Mouse (Mus musculus): ENCODE results near the gene Jagn1.

Gene Jagn1

DNA sequence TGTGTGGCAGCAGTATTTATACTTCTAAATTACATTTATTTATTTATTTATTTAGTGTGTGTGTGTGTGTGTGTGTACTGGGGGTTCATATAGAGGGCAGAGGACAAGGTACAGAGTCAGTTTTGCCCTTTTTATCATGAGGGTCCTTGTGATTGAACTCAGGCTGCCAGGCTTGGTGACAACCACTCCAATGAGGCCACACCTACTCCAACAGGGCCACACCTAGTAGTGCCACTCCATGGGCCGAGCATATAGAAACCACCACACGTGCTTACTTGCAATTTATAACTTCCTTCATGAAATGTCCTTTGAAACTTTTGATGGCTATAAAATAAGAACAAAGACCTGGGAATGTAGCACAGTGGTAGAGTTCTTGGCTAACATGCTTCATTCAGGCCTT, 30.9 kb downstream of the Jagn1 start:
- no peak for DNase-seq (ENCODE audit: low read depth, low spot score)

DNA sequence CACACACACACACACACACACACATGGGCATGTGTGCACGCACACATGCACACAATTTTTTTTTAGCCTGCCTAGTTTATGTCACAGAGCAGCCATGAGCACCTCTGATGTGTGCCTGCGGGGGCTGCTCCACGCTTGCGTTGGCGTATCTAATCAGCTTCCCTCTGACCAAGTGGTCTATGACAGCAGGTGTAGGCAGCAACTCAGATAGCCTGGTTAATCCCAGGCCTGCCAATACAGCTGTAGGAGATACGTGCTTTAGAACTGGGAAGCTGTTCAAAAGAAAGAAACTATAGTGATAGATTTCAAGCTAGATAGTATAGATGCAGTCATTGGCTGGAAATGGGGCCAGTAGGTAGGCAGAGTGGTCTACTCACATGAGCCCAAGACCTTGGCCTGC, 31.3 kb downstream of the Jagn1 start:
- DNase-seq (ENCODE audit: low read depth, low spot score), result no peak

DNA sequence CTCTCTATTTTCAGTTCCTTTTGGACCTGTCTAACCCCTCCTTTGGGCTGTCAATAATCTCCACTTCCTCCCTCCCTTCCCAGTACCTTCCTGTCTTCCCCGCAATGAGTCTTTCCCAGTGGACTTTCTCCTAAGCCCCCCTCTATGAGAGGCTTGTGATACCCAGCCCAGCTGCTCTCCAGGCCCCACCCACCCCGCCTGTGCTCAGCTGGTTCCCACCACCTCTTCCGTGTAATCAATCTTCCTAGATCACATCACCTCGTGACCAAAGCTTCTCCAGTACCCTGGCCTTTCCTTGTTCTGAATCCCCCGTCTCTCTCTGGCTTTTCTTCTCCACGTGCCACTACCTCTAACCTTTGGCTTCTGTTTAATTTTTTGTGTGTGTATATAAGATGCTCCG, 35.0 kb downstream of the Jagn1 start:
- DNase-seq (ENCODE audit: low read depth, low spot score), result no peak

DNA sequence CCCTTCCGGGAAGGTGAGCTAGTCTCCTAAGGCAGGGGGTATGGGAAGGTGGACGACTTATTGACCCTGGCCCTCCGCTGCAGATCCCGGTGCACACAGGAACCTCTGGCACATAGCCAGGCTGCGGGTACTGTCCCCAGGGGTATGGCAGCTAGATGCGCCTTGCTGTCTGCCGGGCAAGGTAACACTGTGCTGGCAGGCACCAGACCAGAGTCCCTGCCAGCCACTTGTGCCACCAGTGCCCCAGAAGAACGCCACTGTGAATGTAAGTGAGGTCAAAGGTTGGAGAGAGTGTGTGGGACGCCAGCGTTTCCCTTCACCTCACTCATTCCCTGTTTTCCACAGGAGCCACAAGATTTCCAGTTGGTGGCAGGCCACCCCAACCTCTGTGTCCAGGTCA, 36.5 kb downstream of the Jagn1 start:
- DNase-seq (ENCODE audit: low read depth, low spot score), result no peak

DNA sequence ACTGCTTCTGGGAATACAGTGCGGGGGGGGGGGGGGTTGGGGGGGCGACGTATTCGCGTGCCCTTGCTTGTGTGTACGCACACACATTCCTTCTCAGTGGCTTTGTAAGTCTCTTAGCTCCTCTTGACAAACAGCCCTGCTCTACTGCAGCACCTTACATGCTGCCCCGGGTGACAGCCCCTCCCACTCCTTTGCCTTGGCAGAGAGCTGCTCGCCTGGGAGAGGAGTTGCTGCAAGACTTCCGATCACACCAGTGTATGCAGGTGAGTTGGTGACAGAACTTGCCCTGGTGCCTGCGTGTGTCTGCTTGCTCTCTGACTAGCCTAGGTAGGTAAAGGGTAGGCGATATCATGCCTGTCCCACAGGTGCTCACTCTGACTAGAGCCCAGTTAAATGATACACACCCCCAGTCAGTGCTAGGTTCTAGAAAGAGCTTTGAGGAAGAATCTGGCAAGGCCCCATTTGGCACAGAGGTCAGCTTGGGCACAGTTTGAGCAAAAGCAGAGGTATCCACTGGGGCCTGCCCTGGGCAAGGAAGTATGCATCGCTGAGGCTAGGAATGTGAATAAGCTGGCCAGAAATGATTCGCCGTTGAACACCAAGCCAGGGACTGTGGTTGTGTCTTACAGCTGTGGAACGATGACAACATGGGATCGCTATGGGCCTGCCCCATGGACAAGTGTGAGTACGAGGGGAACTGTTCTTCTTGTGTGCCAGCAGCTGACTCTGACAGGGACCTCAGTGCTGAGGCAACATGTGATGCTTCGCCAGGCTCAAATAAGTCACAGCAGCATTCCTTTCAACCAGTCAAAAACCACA, 38.4 kb downstream of the Jagn1 start:
- DNase-seq (ENCODE audit: low read depth, low spot score), result no peak

DNA sequence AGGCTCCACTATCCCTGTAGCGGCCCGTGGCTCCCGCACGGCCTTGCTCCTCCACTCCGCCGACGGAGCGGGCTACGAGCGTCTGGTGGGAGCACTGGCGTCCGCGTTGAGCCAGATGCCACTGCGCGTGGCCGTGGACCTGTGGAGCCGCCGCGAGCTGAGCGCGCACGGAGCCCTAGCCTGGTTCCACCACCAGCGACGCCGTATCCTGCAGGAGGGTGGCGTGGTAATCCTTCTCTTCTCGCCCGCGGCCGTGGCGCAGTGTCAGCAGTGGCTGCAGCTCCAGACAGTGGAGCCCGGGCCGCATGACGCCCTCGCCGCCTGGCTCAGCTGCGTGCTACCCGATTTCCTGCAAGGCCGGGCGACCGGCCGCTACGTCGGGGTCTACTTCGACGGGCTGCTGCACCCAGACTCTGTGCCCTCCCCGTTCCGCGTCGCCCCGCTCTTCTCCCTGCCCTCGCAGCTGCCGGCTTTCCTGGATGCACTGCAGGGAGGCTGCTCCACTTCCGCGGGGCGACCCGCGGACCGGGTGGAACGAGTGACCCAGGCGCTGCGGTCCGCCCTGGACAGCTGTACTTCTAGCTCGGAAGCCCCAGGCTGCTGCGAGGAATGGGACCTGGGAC, 40.2 kb downstream of the Jagn1 start:
- DNase-seq (ENCODE audit: low read depth, low spot score), result no peak

DNA sequence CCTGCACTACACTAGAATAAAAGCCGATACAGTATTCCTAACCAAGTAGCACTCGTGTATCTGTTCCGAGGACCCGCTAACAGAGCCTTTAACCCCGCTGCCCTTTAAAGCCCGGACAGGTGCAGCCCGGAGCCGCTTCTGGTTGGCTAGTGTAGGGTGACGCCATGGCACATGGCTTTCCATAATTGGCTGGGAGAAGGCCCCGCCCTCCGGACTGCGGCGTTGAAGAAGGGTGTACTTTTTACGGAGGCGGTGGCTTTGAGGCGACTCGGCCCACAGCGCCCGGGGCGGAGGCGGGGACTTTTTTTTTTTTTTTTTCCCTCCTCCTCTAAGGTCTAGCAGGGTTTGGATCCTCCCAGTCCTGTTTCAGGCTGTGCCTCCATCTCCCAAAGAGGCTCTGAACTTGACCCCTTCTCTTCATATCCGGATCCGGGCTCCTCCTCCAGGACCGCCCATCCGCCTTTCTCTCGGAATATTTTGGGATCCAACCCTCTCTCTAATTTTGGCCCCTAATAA, 40.8 kb downstream of the Jagn1 start, which contains the start of gene Creld1:
Gene Creld1, plus strand, starts transcription at position 198 of the 516 bp plus-strand sequence.
- DNase-seq (ENCODE audit: low read depth, low spot score), result peak; percentile 89

DNA sequence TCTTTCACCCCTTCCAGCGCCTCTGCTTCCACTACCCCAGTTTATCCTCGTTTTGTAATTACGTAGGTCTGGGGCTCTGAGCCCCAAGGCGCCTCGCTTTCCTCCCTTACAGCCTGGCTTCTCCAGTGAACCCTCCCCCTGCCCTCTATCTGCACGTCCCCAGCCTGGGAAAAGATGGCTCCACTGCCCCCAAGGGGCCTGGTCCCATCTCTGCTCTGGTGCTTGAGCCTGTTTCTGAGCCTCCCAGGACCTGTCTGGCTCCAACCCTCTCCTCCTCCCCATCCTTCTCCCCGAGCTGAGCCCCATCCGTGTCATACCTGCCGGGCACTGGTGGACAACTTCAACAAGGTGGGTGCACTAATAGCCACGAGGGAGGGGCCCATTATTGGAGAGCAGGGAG, 41.4 kb downstream of the Jagn1 start:
- DNase-seq (ENCODE audit: low read depth, low spot score), result no peak

DNA sequence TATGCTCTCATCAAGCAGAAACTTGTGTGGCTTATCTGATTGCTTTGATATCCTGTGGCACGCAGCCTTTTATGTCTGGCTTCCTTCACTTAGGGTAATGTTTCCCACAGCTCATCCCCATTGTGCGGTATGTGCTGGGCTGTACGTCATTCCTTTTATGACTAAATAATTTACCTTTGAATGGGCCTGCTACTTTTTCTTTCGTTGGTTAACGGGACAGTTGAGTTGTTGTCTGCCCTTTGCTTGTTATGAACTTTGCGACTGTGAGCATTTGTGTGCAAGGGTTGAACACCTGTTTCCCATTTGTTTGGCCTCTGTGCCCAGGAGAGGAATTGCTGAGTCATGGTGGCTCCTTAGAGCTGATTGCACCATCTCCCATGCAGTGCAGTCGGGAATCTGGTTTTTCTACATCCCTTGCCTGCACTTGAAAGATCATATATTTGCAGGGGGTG, 44.8 kb downstream of the Jagn1 start:
- peak; percentile 81 for DNase-seq (ENCODE audit: low read depth, low spot score)

DNA sequence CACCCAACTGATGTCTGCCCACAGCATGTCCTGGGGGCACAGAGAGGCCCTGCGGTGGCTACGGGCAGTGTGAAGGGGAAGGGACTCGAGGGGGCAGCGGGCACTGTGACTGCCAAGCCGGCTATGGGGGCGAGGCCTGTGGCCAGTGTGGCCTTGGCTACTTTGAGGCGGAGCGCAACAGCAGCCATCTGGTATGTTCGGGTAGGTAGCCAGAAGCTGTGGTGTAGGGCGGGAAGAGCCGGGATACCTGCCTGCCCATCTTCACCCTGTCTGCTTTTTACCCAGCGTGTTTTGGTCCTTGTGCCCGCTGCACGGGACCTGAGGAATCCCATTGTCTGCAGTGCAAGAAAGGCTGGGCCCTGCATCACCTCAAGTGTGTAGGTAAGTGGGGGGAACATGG, 47.0 kb downstream of the Jagn1 start:
- DNase-seq (ENCODE audit: low read depth, low spot score), result no peak

DNA sequence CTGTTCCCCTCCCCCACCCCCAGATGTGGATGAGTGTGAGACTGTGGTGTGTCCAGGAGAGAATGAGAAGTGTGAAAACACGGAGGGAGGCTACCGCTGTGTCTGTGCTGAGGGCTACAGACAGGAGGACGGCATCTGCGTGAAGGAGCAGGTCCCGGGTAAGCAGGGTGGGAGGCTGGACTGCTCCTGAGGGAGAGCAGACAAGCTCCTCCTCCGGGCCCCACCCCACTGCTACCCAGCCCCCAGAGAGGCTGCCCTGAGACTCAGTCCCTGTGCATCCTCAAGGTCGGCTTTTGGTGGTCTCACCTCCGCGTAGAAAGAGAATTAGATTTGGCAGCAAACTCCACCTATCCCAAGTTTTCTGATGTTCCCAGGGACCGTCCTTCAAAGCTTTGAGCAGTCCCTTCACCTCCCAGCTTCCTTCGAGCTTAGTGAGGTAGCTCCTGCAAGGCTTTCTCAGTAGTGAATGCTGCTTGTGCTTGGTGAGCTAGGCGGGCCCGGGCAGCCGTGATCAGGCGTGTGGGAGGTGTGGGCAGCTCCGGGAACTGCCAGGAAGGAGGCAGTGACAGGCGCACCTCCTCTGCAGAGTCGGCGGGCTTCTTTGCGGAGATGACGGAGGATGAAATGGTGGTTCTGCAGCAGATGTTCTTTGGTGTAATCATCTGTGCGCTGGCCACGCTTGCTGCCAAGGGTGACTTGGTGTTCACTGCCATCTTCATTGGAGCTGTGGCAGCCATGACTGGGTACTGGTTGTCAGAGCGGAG, 49.9 kb downstream of the Jagn1 start:
- DNase-seq (ENCODE audit: low read depth, low spot score), result no peak

DNA sequence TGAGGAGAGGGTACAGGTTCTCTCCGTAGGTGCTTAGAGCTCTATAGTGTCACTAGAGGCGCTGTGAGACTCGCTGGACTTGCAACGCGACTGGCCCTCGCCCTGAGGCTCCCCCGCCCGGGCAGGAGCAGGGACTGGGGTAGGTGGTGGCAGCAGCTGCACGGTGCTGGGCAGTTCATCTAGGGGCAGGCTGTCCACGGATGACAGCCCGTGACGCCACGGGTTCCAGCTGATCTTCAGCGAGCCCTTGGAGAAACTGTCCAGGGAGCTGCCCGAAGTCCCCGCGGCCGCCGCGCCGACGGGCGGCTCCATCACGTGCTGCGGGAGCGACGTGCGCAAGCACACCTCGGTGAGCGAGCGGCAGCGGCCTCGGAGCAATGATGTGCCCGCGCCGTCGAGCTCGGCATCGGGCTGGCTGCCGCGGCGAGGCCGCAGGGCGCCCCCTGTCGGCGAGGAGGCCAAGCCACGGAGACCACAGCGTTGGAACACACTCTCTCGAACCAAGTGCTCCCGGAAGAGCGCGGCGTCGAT, 52.0 kb downstream of the Jagn1 start:
- peak; percentile 75 for DNase-seq (ENCODE audit: low read depth, low spot score)

DNA sequence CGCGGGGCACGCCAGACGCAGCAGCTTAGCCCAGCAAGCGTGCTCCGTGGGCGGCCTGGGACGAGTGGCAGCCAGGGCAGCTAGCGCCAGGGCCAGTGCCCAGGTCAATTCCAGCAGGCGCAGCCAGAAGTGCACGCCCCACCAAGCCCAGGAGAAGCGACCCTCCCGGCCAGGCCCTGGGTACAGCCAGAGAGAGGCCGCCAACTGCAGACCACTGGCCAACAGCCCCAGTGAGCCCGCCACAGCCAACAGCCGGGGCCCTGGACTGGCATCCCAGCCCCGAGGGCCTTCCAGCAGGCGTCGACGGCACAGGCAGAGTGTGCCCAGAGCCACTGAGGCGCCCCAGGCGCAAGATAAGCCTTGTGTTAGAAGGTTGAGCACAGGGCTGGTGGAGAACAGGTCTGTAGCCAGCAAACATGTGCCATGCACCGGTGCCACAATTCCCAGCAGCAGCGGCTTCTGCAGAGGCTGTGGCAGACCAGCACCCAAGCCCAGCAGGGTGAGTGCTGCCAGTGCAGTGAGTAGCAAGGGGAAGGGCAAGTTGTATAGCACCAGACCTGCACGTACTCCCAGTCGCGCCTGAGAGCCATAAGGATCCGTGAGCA, 52.8 kb downstream of the Jagn1 start:
- DNase-seq (ENCODE audit: low read depth, low spot score), result no peak

Measured in forelimb bud, embryonic 11.5 days (tissue).